Mouse (Mus musculus) monocyte, adult 5-6 weeks (primary cell): ENCODE results near the gene Usp32. TPM values are rescaled to one million over a fixed set of nuclear protein-coding genes. Genes with fewer than 3 reads are reported as not detected.

Source experiments
- ATAC-seq: fragments of 153-309, 156-312 bp; replicated peaks from 2 replicates; pipeline ENCODE4 v1.8.0; 2017; ENCODE audit warnings: mild to moderate bottlenecking; ENCODE audit not compliant: low TSS enrichment, insufficient number of reproducible peaks, severe bottlenecking, poor library complexity, low FRiP score
- total RNA-seq: library from RNA; stranded (forward); fragments of 200-1000, 200-491, 200-594 nt; gene quantifications from 3 replicates; pipeline ENCODE4 v1.2.3, GENCODE M21; 2017

The Usp32 gene
- total RNA-seq, 1 experiment from 2014 or later: 120 TPM

GRCm38 (mm10) chr11:84995241-84995640 is 144.7 kb downstream of the Usp32 start:
- ATAC-seq: no peak

GRCm38 (mm10) chr11:84992996-84993395 is 147.0 kb downstream of the Usp32 start:
- no peak for ATAC-seq

GRCm38 (mm10) chr11:84988341-84988919 is 151.5 kb downstream of the Usp32 start:
- no peak for ATAC-seq

- ATAC-seq: no peak
These were observed 154.5 kb downstream of the Usp32 start for GRCm38 (mm10) chr11:84985421-84985820.

GRCm38 (mm10) chr11:84980697-84981096 is 159.3 kb downstream of the Usp32 start:
- ATAC-seq: no peak

GRCm38 (mm10) chr11:84979351-84979750 is 160.6 kb downstream of the Usp32 start:
- 0 out of 2 replicates have a peak, but pooled peaks have one; percentile 50 for ATAC-seq

GRCm38 (mm10) chr11:84978113-84978512 is 161.8 kb downstream of the Usp32 start:
- ATAC-seq: no peak

- ATAC-seq: no peak
These were observed 162.5 kb downstream of the Usp32 start for GRCm38 (mm10) chr11:84977385-84977952.

GRCm38 (mm10) chr11:84976706-84977105 is 163.3 kb downstream of the Usp32 start:
- ATAC-seq: no peak

GRCm38 (mm10) chr11:84974582-84974981 is 165.4 kb downstream of the Usp32 start:
- no peak for ATAC-seq

- no peak for ATAC-seq
These were observed 166.3 kb downstream of the Usp32 start for GRCm38 (mm10) chr11:84973661-84974060.

- no peak for ATAC-seq
These were observed 167.9 kb downstream of the Usp32 start for GRCm38 (mm10) chr11:84972067-84972466.

GRCm38 (mm10) chr11:84968775-84969174 is 171.2 kb downstream of the Usp32 start:
- ATAC-seq: no peak

- no peak for ATAC-seq
These were observed 171.7 kb downstream of the Usp32 start for GRCm38 (mm10) chr11:84968309-84968708.

GRCm38 (mm10) chr11:84967113-84967512 is 172.8 kb downstream of the Usp32 start:
- no peak for ATAC-seq

GRCm38 (mm10) chr11:84966696-84967095 is 173.3 kb downstream of the Usp32 start:
- ATAC-seq: no peak

GRCm38 (mm10) chr11:84963556-84963955 is 176.4 kb downstream of the Usp32 start:
- no peak for ATAC-seq

GRCm38 (mm10) chr11:84962536-84962935 is 177.4 kb downstream of the Usp32 start:
- ATAC-seq: no peak

GRCm38 (mm10) chr11:84961571-84961970 is 178.4 kb downstream of the Usp32 start:
- ATAC-seq: no peak

- ATAC-seq: no peak
These were observed 179.2 kb downstream of the Usp32 start for GRCm38 (mm10) chr11:84960780-84961179.

- ATAC-seq: no peak
These were observed 179.7 kb downstream of the Usp32 start for GRCm38 (mm10) chr11:84960291-84960690.
